Mouse (Mus musculus) myocyte (in vitro differentiated cells): ENCODE results near the gene Tmem38a. TPM values are rescaled to one million over a fixed set of nuclear protein-coding genes. Genes with fewer than 3 reads are reported as not detected.

Experiments used
- H3K27me3 ChIP-seq: one replicate; pipeline ENCODE4 v1.6.1; 2011; ENCODE audit not compliant: control insufficient read depth, insufficient read depth, insufficient read length
- H3K36me3 ChIP-seq: one replicate; pipeline ENCODE4 v1.6.1; 2011; ENCODE audit not compliant: control insufficient read depth, insufficient read depth
- H3K4me2 ChIP-seq: one replicate; pipeline ENCODE4 v1.6.1; 2011; ENCODE audit warnings: low read depth, control low read depth
- H3K4me3 ChIP-seq: one replicate; pipeline ENCODE4 v1.5.1; 2011; ENCODE audit warnings: mild to moderate bottlenecking, control low read depth, moderate library complexity
- H3K79me2 ChIP-seq: one replicate; pipeline ENCODE4 v1.6.1; 2011; ENCODE audit not compliant: control insufficient read depth, insufficient read depth
- H3ac ChIP-seq: one replicate; pipeline ENCODE4 v1.6.1; 2011; ENCODE audit not compliant: control insufficient read depth, insufficient read length
- CEBPB ChIP-seq: IDR thresholded peaks from 2 replicates; pipeline ENCODE4 v1.6.1; 2011; ENCODE audit warnings: mild to moderate bottlenecking, moderate library complexity; ENCODE audit not compliant: poor library complexity, insufficient read depth, severe bottlenecking
- E2F4 ChIP-seq: IDR thresholded peaks from one replicate; pipeline ENCODE4 v1.6.1; 2011; ENCODE audit warnings: mild to moderate bottlenecking, control low read depth, moderate library complexity; ENCODE audit not compliant: insufficient read depth
- MAX ChIP-seq: IDR thresholded peaks from one replicate; pipeline ENCODE4 v1.6.1; 2011; ENCODE audit warnings: low read depth, mild to moderate bottlenecking, control low read depth
- MYOD1 ChIP-seq, 3 experiments: IDR thresholded peaks; one replicate each; pipeline ENCODE4 v1.6.1; 2011; ENCODE audit warnings: control low read depth in 2 of 3, low read depth in 2 of 3, mild to moderate bottlenecking in 2 of 3, moderate library complexity in 1 of 3; ENCODE audit not compliant: insufficient read length in 2 of 3, control insufficient read depth in 1 of 3
- MYOG ChIP-seq, 3 experiments: IDR thresholded peaks; one replicate each; pipeline ENCODE4 v1.6.1; 2011; ENCODE audit warnings: control low read depth in 2 of 3, low read depth in 2 of 3, mild to moderate bottlenecking in 2 of 3; ENCODE audit not compliant: insufficient read length in 2 of 3, control insufficient read depth in 1 of 3, insufficient read depth in 1 of 3
- POLR2A ChIP-seq: IDR thresholded peaks from one replicate; pipeline ENCODE4 v1.6.1; 2011; ENCODE audit warnings: low read depth, mild to moderate bottlenecking, control low read depth, moderate library complexity; ENCODE audit not compliant: insufficient read length
- POLR2AphosphoS2 ChIP-seq: IDR thresholded peaks from one replicate; pipeline ENCODE4 v1.6.1; 2011; ENCODE audit warnings: low read depth, control low read depth; ENCODE audit not compliant: insufficient read length
- REST ChIP-seq: IDR thresholded peaks from one replicate; pipeline ENCODE4 v1.6.1; 2011; ENCODE audit warnings: mild to moderate bottlenecking, control low read depth, moderate library complexity; ENCODE audit not compliant: insufficient read depth, insufficient read length
- SRF ChIP-seq: IDR thresholded peaks from one replicate; pipeline ENCODE4 v1.6.1; 2011; ENCODE audit warnings: low read depth; ENCODE audit not compliant: control insufficient read depth, insufficient read length
- TCF12 ChIP-seq: IDR thresholded peaks from one replicate; pipeline ENCODE4 v1.6.1; 2011; ENCODE audit warnings: mild to moderate bottlenecking, control low read depth; ENCODE audit not compliant: poor library complexity, insufficient read depth, severe bottlenecking
- TCF3 ChIP-seq: IDR thresholded peaks from one replicate; pipeline ENCODE4 v1.6.1; 2011; ENCODE audit warnings: low read depth, control low read depth; ENCODE audit not compliant: insufficient read length
- USF1 ChIP-seq: IDR thresholded peaks from one replicate; pipeline ENCODE4 v1.6.1; 2011; ENCODE audit warnings: low read depth, mild to moderate bottlenecking, control low read depth, moderate library complexity
- polyA plus RNA-seq: library from polyadenylated mRNA; unstranded; fragments of >200 nt; fragmentation: generic; extraction: Trizol; gene quantifications from one replicate; pipeline ENCODE4 v1.2.1, GENCODE M21; 2012; ENCODE audit warnings: missing spikeins

The Tmem38a gene
- polyA plus RNA-seq, 1 experiment = 351 TPM

- H3K4me3 ChIP-seq = peak overlapping the region; percentile 92
- no peaks in the 10 kb centered on the region for H3K27me3 ChIP-seq
- H3K79me2 ChIP-seq = peaks cover 59% of the 10 kb centered on the region
- peak overlapping the region; percentile 58 for H3ac ChIP-seq
- TF ChIP-seq TCF3 (no peak), MYOD1 (IDR thresholded peaks at IDR 0.05; ENCODE audit: control insufficient read depth in 1 of 3, insufficient read length in 2 of 3, low read depth in 2 of 3) (no peak), E2F4 (no peak), TCF12 (no peak), POLR2A (no peak), MAX (no peak), CEBPB (no peak), MYOG (IDR thresholded peaks at IDR 0.05; ENCODE audit: control insufficient read depth in 1 of 3, insufficient read depth in 1 of 3, insufficient read length in 2 of 3, low read depth in 2 of 3) (no peak), USF1 (no peak), REST (no peak), POLR2AphosphoS2 (no peak), SRF (no peak)
- H3K4me2 ChIP-seq = peak overlapping the region; percentile 99
- H3K36me3 ChIP-seq = no peaks in the 10 kb centered on the region
These were observed 24.6 kb upstream of the Tmem38a start for GRCm38 (mm10) chr8:72547122-72547801.

DNA sequence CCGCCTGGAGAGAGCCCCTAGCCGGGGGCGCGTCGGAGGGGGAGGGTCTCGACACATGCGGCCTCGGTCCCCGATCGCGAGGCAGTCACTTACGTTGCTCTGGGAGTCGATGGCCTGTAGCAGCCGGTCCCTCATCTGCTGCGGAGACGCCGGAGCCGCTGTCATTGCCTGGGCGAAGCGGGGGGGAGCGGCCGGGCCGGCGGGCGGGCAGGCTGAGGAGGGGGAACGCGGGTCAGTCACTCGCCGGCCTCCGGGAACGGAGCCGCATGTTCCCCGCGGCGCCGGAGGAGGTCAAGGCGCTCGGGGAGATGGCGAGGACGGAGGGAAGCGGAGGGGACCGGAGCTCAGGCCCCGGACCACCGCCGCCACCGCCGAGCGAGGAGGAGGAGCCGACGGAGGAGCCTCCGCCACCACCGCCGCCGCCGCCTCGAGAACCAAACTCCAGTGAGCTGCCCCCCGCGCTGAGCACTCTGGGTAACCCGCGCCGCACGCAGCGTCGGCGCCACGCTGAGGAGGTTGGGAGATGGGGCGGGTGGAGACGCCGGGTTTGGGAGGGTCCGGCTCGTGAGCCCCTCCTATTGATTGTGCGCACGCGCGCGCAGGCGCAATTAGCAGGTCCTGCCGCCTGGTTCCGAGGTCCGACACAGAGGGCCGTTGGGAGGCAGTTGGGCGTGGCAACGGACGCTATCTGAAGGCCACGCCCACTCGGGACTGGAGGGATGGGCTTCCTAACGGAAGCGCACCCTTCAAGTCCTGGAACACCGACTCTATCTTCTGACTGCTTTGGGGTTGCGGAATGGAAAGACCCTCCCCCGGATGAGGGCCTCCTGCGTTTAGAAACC lies 23.8 kb upstream of the Tmem38a start, which contains the start of gene Med26:
TSS of gene Med26 (minus strand) at position 469 of the 842 bp plus-strand sequence.
- Histone ChIP-seq H3ac (peak within 1 kb of the TSS; percentile 58), H3K27me3 (no peaks in the 10 kb centered on the region), H3K4me3 (peak within 1 kb of the TSS; percentile 92), H3K4me2 (peak within 1 kb of the TSS; percentile 99), H3K79me2 (peaks cover 51% of the 10 kb centered on the region), H3K36me3 (no peaks in the 10 kb centered on the region)
- TF ChIP-seq POLR2A (peak; percentile 92), USF1 (no peak), POLR2AphosphoS2 (peak; percentile 83), CEBPB (no peak), REST (no peak), MYOD1 (IDR thresholded peaks at IDR 0.05; ENCODE audit: control insufficient read depth in 1 of 3, insufficient read length in 2 of 3, low read depth in 2 of 3) (peak in 1 of 3 experiments; percentile 35), SRF (peak; percentile 31), MYOG (IDR thresholded peaks at IDR 0.05; ENCODE audit: control insufficient read depth in 1 of 3, insufficient read depth in 1 of 3, insufficient read length in 2 of 3, low read depth in 2 of 3) (peak in 1 of 3 experiments; percentile 14)

DNA sequence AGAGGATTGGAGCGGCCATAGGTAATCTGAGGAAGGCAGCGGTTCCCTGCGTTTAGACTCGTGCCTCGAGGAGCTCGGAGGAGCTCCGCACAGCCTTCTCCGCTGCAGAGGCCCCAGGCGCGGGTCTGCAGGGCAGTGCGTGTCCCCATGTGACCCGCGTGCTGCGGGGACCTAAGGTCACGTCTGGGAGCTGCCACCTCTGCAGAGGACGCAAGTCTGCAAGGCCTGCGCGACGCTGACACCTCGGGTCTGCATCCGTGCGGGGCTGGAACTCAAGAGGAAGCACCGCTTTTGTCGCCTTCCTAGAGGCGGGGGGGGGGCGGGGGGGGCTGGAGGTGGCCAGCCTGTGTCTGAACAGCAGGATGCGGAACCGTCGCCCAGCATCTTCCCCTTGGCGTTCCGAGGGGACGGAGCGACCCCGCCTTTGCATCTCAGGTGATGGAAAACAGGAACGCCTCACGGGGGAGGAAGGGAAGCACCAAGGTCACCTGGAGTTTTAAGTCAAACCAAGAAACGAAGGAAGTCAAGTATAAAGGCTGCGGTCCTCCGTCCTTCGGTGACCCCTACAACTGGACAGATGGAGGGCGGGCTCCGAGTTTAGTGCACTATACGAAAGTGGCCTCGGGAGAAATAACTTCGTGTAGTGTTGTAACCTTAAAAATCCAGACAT lies 23.1 kb upstream of the Tmem38a start:
- H3ac ChIP-seq = peak overlapping the region; percentile 58
- H3K4me3 ChIP-seq = peak overlapping the region; percentile 92
- no peaks in the 10 kb centered on the region for H3K27me3 ChIP-seq
- H3K79me2 ChIP-seq = peaks cover 44% of the 10 kb centered on the region
- H3K36me3 ChIP-seq = no peaks in the 10 kb centered on the region
- TF ChIP-seq TCF12 (no peak), MAX (no peak), USF1 (no peak), CEBPB (no peak), TCF3 (no peak)
- H3K4me2 ChIP-seq = peak overlapping the region; percentile 92

GRCm38 (mm10) chr8:72549314-72549892 lies 22.5 kb upstream of the Tmem38a start:
- H3ac ChIP-seq = peak overlapping the region; percentile 58
- peak overlapping the region; percentile 92 for H3K4me2 ChIP-seq
- no peak for TF ChIP-seq POLR2A
- no peak for TF ChIP-seq REST
- TF ChIP-seq E2F4 = no peak
- no peak for TF ChIP-seq SRF
- no peak for TF ChIP-seq MYOG (IDR thresholded peaks at IDR 0.05; ENCODE audit: control insufficient read depth in 1 of 3, insufficient read depth in 1 of 3, insufficient read length in 2 of 3, low read depth in 2 of 3)
- no peak for TF ChIP-seq TCF3
- TF ChIP-seq POLR2AphosphoS2 = no peak
- H3K27me3 ChIP-seq = no peaks in the 10 kb centered on the region
- peak overlapping the region; percentile 92 for H3K4me3 ChIP-seq
- no peaks in the 10 kb centered on the region for H3K36me3 ChIP-seq
- H3K79me2 ChIP-seq = peaks cover 37% of the 10 kb centered on the region
